Mouse (Mus musculus): ENCODE results near the gene Rcan3. TPM values are rescaled to one million over a fixed set of nuclear protein-coding genes. Genes with fewer than 3 reads are reported as not detected.
A peak's percentile ranks its signal among the peaks of the same experiment; 100 is the strongest.

Rcan3 gene
- polyA plus RNA-seq, 1 experiment: 74.3 TPM

- H3K27ac ChIP-seq (ENCODE audit: insufficient read depth, low read length): no peak overlapping the region
- WGBS: 67% methylated on average over 5 of the region's 5 CpGs
- H3K4me3 ChIP-seq (replicated peaks; ENCODE audit: insufficient read depth, low read depth, low read length): no peak overlapping the region
- TF ChIP-seq POLR2A (IDR thresholded peaks at IDR 0.05; ENCODE audit: borderline replicate concordance, insufficient read depth, low read length): no peak
- no peak for TF ChIP-seq CTCF (IDR thresholded peaks at IDR 0.05; ENCODE audit: borderline replicate concordance, insufficient read depth, low read depth, low read length)
- no peak for DNase-seq
- no peaks in the 10 kb centered on the region for H3K27me3 ChIP-seq (ENCODE audit: control insufficient read depth, insufficient read depth, low read length)
- H3K4me1 ChIP-seq (ENCODE audit: control insufficient read depth, insufficient read depth, low read length): no peaks in the 10 kb centered on the region
Measured at GRCm38 (mm10) chr4:135442473-135442872, 8.8 kb upstream of the Rcan3 start.

- DNase-seq: no peak
- H3K4me1 ChIP-seq (ENCODE audit: control insufficient read depth, insufficient read depth, low read length): no peaks in the 10 kb centered on the region
- H3K27me3 ChIP-seq (ENCODE audit: control insufficient read depth, insufficient read depth, low read length): no peaks in the 10 kb centered on the region
- H3K4me3 ChIP-seq (replicated peaks; ENCODE audit: insufficient read depth, low read depth, low read length): no peak overlapping the region
- 55% methylated on average over 9 of the region's 9 CpGs for WGBS
- no peak for TF ChIP-seq POLR2A (IDR thresholded peaks at IDR 0.05; ENCODE audit: borderline replicate concordance, insufficient read depth, low read length)
- peak; percentile 51; the same call in 1 of the 2 replicates for TF ChIP-seq CTCF (IDR thresholded peaks at IDR 0.05; ENCODE audit: borderline replicate concordance, insufficient read depth, low read depth, low read length)
- no peak overlapping the region for H3K27ac ChIP-seq (ENCODE audit: insufficient read depth, low read length)
Measured at GRCm38 (mm10) chr4:135439904-135440522, 6.4 kb upstream of the Rcan3 start.

GRCm38 (mm10) chr4:135439188-135439647, 5.6 kb upstream of the Rcan3 start:
- H3K27me3 ChIP-seq (ENCODE audit: control insufficient read depth, insufficient read depth, low read length): no peaks in the 10 kb centered on the region
- H3K4me3 ChIP-seq (replicated peaks; ENCODE audit: insufficient read depth, low read depth, low read length): no peak overlapping the region
- TF ChIP-seq CTCF (IDR thresholded peaks at IDR 0.05; ENCODE audit: borderline replicate concordance, insufficient read depth, low read depth, low read length) (no peak), POLR2A (IDR thresholded peaks at IDR 0.05; ENCODE audit: borderline replicate concordance, insufficient read depth, low read length) (no peak)
- H3K4me1 ChIP-seq (ENCODE audit: control insufficient read depth, insufficient read depth, low read length): no peaks in the 10 kb centered on the region
- DNase-seq: no peak
- 23% methylated on average over 15 of the region's 15 CpGs for WGBS
- H3K27ac ChIP-seq (ENCODE audit: insufficient read depth, low read length): no peak overlapping the region

DNA sequence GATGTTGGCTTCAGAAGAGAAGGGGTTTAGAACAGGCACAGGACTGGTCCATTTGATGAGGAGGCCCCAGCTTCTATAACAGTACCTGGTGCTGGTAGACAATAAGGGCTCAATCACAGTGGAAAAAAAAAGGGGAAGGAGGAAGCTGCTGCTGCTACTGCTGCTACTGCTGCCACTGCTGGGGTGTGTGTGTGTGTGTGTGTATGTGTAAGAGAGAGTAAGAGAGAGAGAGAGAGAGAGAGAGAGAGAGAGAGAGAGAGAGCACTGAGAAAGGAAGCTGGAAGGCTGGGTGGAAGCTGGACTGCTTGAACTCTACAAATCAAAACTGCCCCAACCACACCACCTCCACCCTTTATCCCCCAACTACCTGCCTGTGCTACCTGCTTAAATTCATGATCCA, 4.3 kb upstream of the Rcan3 start:
- Histone ChIP-seq H3K27ac (ENCODE audit: insufficient read depth, low read length) (no peak overlapping the region), H3K4me1 (ENCODE audit: control insufficient read depth, insufficient read depth, low read length) (no peaks in the 10 kb centered on the region), H3K4me3 (replicated peaks; ENCODE audit: insufficient read depth, low read depth, low read length) (no peak overlapping the region), H3K27me3 (ENCODE audit: control insufficient read depth, insufficient read depth, low read length) (no peaks in the 10 kb centered on the region)
- TF ChIP-seq POLR2A (IDR thresholded peaks at IDR 0.05; ENCODE audit: borderline replicate concordance, insufficient read depth, low read length) (no peak), CTCF (IDR thresholded peaks at IDR 0.05; ENCODE audit: borderline replicate concordance, insufficient read depth, low read depth, low read length) (no peak)
- DNase-seq: no peak

GRCm38 (mm10) chr4:135436291-135436690, 2.6 kb upstream of the Rcan3 start:
- H3K27me3 ChIP-seq (ENCODE audit: control insufficient read depth, insufficient read depth, low read length): no peaks in the 10 kb centered on the region
- 68% methylated on average over 13 of the region's 13 CpGs for WGBS
- DNase-seq: no peak
- no peak for TF ChIP-seq CTCF (IDR thresholded peaks at IDR 0.05; ENCODE audit: borderline replicate concordance, insufficient read depth, low read depth, low read length)
- no peak for TF ChIP-seq POLR2A (IDR thresholded peaks at IDR 0.05; ENCODE audit: borderline replicate concordance, insufficient read depth, low read length)
- no peak overlapping the region for H3K4me3 ChIP-seq (replicated peaks; ENCODE audit: insufficient read depth, low read depth, low read length)
- no peak overlapping the region for H3K27ac ChIP-seq (ENCODE audit: insufficient read depth, low read length)
- H3K4me1 ChIP-seq (ENCODE audit: control insufficient read depth, insufficient read depth, low read length): no peaks in the 10 kb centered on the region; the same call in 1 of the 2 replicates

DNA sequence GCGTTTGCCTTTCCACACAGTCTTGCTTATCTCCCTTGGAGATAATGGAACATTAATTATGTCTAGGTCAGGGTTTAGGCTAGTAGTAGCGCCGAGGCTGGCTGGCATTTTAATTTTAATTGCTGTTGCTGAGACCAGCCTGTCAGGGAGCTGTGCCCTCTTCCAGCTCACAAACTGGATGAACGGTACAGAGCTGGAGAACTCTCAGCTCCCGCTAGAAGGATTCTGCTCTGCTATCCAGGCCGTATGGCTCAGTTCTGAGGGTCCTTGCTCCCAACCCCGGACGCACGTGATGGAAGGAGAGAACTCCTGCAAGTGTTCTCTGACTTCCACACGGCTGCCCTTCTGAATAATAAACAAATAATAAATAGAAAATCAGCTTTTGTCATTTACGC, 739 bp upstream of the Rcan3 start:
- 12% methylated on average over 11 of the region's 11 CpGs for WGBS
- TF ChIP-seq POLR2A (IDR thresholded peaks at IDR 0.05; ENCODE audit: borderline replicate concordance, insufficient read depth, low read length): no peak
- TF ChIP-seq CTCF (IDR thresholded peaks at IDR 0.05; ENCODE audit: borderline replicate concordance, insufficient read depth, low read depth, low read length): no peak
- H3K27ac ChIP-seq (ENCODE audit: insufficient read depth, low read length): peak overlapping the region; percentile 76
- peaks cover 6% of the 10 kb centered on the region for H3K4me1 ChIP-seq (ENCODE audit: control insufficient read depth, insufficient read depth, low read length)
- peak overlapping the region; percentile 74 for H3K4me3 ChIP-seq (replicated peaks; ENCODE audit: insufficient read depth, low read depth, low read length)
- H3K27me3 ChIP-seq (ENCODE audit: control insufficient read depth, insufficient read depth, low read length): no peaks in the 10 kb centered on the region
- DNase-seq: no peak

- DNase-seq: peak in 1 of 2 experiments; percentile 43
- no peaks in the 10 kb centered on the region for H3K27me3 ChIP-seq (ENCODE audit: control insufficient read depth, insufficient read depth, low read length)
- TF ChIP-seq POLR2A (IDR thresholded peaks at IDR 0.05; ENCODE audit: borderline replicate concordance, insufficient read depth, low read length) (no peak), CTCF (IDR thresholded peaks at IDR 0.05; ENCODE audit: borderline replicate concordance, insufficient read depth, low read depth, low read length) (no peak)
- peaks cover 9% of the 10 kb centered on the region for H3K4me1 ChIP-seq (ENCODE audit: control insufficient read depth, insufficient read depth, low read length)
- WGBS: 1% methylated on average over 10 of the region's 10 CpGs
- peak overlapping the region; percentile 95 for H3K27ac ChIP-seq (ENCODE audit: insufficient read depth, low read length)
- peak overlapping the region; percentile 96 for H3K4me3 ChIP-seq (replicated peaks; ENCODE audit: insufficient read depth, low read depth, low read length)
Measured at GRCm38 (mm10) chr4:135433086-135433442, 589 bp downstream of the Rcan3 start.

DNA sequence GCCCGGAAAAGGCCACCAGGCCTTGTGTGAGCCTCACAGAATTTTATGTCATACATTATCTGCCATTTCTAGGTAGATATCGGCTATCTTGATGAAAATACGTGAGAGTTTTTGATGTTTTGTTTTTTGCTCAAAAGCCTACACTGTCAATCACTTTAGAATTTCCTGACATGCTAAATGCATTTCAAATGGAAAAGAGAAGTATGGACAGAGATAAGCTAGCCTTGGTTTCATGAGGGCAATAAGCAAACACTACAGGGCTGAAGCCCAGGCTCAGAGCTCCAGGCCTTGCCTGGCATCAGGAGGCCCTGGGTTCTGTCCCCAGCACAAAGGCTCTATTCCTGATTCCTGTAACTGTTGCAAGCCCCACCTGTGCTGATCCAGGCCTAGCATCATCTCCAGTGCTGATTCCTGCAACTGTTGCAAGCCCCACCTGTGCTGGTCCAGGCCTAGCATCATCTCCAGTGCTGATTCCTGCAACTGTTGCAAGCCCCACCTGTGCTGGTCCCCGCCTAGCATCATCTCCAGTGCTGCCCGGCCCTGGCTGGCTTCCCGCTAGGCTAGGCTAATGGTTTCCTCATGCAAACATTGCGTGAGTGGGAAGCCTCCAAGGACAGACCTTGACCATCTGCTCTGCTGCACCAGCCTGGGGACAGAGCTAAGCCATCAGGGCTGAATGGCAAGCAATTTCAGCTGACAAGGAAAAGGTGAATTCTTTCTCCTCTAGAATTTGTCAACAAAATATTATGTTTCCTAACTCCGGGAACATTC, 3.5 kb downstream of the Rcan3 start:
- H3K27ac ChIP-seq (ENCODE audit: insufficient read depth, low read length): peak overlapping the region; percentile 91
- 39% methylated on average over 8 of the region's 8 CpGs for WGBS
- peak; percentile 84 to 91 for DNase-seq
- no peaks in the 10 kb centered on the region for H3K27me3 ChIP-seq (ENCODE audit: control insufficient read depth, insufficient read depth, low read length)
- TF ChIP-seq POLR2A (IDR thresholded peaks at IDR 0.05; ENCODE audit: borderline replicate concordance, insufficient read depth, low read length) (peak; percentile 26; the same call in 1 of the 2 replicates), CTCF (IDR thresholded peaks at IDR 0.05; ENCODE audit: borderline replicate concordance, insufficient read depth, low read depth, low read length) (no peak)
- no peak overlapping the region for H3K4me3 ChIP-seq (replicated peaks; ENCODE audit: insufficient read depth, low read depth, low read length)
- peaks cover 25% of the 10 kb centered on the region for H3K4me1 ChIP-seq (ENCODE audit: control insufficient read depth, insufficient read depth, low read length)
